Mouse (Mus musculus) megakaryocyte, adult 5-6 weeks (primary cell): ENCODE results near the gene Pdk3. TPM values are rescaled to one million over a fixed set of nuclear protein-coding genes. Genes with fewer than 3 reads are reported as not detected.

ENCODE experiments used
- total RNA-seq, 2 experiments: library from RNA; stranded (forward) in 1 of 2; stranded (reverse) in 1 of 2; fragments of 153-499, 151-499 nt in 1 of 2; fragments of 221-1000, 200-1000 nt in 1 of 2; gene quantifications; 2 replicates each; pipeline versions ENCODE4 v1.2.3 to v1.2.4; 2015 to 2017

The Pdk3 gene
- total RNA-seq, 2 experiments from 2014 or later: 33.8 to 54.2 TPM

Other genes starting within 250 kb of the Pdk3 start
- gene Pola1, start 200.0 kb downstream of the Pdk3 start, total RNA-seq (2015): 33.6 and 36.6 TPM in 2 replicates
- 72.6 and 73.1 TPM in 2 replicates for gene Pola1, start 200.0 kb downstream of the Pdk3 start, total RNA-seq (2017)
- 0.13 and 0.62 TPM in 2 replicates for gene Pcyt1b, start 177.3 kb downstream of the Pdk3 start, total RNA-seq (2015)
- 0.37 and 0.51 TPM in 2 replicates for gene Pcyt1b, start 177.3 kb downstream of the Pdk3 start, total RNA-seq (2017)
- not detected in 2 replicates for gene AU015836, start 136.5 kb upstream of the Pdk3 start, total RNA-seq (2015)
- 0.48 TPM in 1 of 2 replicates, not detected in the other for gene AU015836, start 136.5 kb upstream of the Pdk3 start, total RNA-seq (2017)